Mouse (Mus musculus) v-Abl transformed pro-B cells (cell line): ENCODE results near the gene Mat1a.

ENCODE experiments used
- in situ Hi-C, 2 experiments: fragments of 400-800 bp; cut with MboI; formaldehyde crosslinking; loops; one replicate each; pipeline ENCODE4 v1.15.1; 2025; ENCODE audit not compliant: unreplicated experiment in 2 of 2

Gene Mat1a

DNA sequence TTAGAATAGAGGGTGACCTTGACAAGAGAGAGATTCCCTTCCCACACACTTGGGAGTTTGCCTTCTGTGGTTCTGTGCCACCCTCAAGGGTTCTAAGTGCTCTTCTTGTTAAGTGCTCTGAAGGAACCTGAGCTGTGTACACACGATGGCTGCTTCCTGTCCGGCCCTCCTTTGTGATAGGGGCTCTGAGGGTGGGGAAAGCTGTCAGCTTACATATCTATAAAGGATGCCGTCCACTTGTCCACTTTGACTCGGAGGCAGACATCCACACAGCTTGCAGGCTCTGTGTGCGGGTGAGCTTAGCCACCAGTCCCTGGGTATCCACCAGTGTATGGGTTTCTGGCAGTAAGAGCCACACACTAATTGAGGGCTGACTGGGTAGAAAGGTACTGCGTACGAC is 26.7 kb downstream of the Mat1a start, which contains the start of gene Sftpa1:
Gene Sftpa1, plus strand, starts transcription at position 243 of the 400 bp plus-strand sequence.
- in situ Hi-C loops: no loop called here

DNA sequence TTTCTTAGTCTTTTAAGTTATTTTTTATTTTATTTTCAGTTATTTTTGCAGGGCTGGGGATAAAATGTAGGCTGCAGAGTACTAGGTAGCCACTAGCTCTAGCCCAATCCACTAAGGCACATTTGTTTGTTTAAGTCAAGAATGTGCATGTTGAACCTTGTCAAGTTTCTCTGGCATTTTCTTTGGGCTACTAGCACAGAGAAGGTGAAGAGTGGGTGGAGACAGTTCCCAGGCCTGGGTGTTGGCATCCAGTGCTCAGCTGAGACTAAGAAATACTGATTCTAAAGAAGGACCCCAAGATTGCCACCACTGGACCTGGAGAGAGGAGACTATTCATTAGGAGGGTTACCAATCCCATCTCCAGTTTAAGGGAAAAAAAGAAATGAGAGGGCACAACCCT is 32.2 kb downstream of the Mat1a start:
- in situ Hi-C loops: no loop called here

DNA sequence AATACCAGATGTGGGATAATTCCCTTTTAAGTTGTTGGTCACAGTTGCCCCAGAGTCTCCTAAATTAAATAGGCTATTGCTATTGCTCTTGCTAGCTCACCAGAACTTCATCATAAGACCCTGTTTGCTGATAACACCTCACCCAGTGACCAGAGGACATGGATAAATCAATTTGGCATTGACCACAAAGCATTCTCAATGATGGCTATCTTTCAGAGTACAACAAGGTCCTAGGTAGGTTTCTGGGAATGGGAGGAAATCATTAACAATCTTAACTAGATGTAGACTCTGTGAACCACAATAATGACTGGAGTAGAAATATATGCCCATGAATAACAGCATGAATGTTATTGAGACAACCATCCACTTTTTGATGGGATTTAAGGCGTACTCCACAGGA is 35.9 kb downstream of the Mat1a start:
- in situ Hi-C loops: no loop called here

DNA sequence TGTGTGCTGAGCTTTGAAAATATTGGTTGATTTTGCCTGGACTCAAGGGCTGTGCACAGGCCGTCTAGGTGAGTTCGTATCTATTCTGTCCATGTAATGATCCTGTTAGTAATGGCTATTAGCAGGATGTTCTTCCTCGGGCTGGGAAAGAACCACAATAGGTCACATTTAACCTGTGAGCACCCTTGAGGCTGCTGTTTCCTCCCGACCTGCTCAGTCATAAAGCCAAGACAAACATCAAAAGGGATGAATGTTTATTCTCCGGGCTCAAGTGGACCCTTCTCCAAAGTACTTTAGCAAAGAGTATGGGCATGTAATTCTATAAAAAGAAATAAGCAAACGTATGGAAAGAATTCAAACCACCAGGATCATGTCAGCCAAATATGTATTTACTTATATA is 41.2 kb downstream of the Mat1a start:
- in situ Hi-C loops: no loop called here

DNA sequence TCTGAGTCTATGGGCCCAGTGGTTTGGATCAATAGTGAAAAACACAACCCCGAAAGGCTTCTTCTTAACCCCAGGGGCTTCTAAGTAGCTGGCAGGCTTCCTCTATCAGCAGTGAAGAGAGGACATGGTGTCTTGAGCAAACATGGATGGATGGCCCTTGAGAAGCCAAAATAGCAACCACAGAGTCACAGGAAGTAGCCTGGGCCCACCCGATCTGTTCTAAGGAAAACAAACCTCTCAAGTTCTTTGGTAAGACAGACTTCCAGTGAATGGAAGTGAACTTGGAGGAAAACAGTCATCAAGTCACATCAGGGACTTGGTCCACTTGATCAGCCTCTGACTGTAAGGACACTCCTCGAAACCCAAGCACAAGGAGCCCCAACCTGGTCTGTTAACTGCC is 42.1 kb downstream of the Mat1a start:
- in situ Hi-C loops: no loop called here

DNA sequence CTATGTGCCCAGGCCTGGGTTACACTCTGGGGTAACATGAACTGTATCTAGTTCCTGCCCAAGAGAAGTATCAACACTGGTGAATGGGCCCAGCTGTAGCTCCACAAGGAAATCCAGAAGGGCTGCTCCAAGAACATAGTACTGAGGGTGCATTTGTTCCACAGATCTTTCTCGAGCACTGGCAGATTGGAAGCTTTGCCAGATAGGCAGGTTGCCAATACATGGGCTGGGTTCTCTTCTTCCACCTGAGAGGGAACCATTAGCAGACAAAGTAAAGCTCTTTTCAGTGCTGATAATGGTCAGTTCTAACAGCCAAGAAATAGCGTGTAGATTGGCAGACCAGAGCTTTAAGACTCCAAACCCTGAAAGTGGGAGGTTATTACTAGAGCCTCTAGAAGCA is 42.5 kb downstream of the Mat1a start:
- in situ Hi-C loops: no loop called here

DNA sequence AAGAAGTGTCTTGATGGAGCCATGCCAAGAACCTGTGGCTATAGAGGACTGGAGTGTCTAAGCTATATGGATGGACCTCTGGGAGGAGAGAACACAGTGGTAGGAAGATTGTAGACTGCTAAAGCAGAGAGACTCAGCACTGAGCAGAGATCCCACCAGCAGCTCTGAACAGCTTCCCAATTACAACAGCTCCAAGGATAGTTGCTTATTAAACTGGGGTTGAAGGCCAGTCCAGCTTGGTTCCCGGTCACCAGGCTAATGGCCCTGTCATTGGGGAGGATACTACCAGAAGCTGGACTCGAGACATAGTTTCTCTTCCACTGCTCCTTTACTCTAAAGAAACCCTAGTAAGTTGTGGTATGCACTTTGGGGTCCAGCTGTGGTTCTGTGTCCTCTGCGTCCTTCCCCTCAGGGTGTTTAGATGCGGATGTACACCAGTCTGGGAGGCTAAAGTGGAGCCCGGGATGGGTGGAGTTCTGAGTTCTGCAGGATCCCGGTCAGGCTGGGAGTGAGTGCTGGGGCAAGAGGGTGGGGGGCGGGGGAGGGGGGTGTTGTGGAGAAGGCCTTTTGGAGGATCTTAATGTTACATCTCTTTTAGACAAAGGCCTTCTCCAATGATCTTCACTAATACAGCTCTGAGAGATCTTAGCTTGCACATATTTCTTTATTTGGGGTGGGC is 46.5 kb downstream of the Mat1a start, which contains the start of gene Mbl1:
Gene Mbl1, plus strand, starts transcription at position 239 of the 679 bp plus-strand sequence.
- in situ Hi-C loops: no loop called here

DNA sequence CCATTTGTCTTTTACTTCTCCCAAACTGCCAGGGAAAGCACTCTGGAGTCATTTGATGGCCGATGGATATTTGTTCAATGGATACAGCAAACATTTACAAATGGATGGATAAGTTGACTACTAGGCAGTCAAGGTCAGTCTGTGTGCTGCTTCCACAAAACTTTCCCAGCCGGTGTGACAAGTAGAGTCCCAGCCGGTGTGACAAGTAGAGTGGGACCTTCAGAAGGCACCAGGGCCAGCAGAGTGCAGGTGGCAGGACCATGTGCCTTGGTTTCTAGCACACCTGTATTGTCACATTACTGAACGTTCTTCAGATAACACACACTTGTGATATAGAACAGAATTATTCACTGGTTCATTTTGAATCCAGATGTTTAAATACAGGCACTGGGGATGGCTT is 55.2 kb downstream of the Mat1a start:
- in situ Hi-C loops: loop anchor here in 1 of 2 experiments (5.0 kb wide), 1 partner anchor 113 kb away; no protein-coding TSS in a partner anchor

DNA sequence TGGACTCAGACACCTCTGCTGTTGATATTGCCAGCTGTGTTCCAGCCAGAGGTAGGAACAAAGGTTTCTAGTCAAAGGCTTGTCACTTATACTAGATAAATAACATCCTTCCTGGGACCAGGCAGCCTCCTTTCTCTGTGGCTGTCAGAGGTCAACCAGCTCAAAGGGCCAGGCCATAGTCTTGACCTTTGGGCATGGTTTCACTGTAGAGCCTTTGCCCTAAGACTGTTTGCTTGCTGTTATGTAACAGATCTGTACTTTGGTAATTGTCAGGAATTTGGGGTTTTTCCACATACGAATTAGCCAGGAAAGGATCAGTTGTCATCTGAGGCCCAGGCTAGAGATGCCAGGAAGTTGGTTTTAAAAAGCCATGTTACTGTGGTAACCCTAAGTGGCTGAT is 55.9 kb downstream of the Mat1a start:
- in situ Hi-C loops: loop anchor here in 1 of 2 experiments (5.0 kb wide), 1 partner anchor 113 kb away; no protein-coding TSS in a partner anchor

DNA sequence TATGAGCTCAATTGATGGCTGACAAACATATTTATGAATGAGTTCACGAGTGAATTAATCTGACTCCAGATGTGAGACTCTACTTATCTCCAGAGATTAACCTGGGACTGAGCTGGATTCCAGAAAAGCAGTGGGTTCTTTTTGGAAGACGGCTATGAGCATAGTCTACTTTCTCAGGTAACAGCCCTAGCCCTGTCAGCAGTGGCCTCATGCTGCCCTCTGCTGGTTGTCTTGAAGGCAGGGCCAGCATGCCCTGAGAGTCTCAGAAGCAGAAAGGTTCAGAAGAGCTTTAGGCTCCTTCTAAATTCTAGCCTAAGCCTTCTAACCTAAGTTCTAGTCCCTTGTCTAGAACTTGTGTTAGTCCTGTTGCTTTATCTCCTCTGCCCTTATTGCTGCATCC is 57.8 kb downstream of the Mat1a start:
- in situ Hi-C loops: loop anchor here in 1 of 2 experiments (5.0 kb wide), 1 partner anchor 115 kb away; no protein-coding TSS in a partner anchor

DNA sequence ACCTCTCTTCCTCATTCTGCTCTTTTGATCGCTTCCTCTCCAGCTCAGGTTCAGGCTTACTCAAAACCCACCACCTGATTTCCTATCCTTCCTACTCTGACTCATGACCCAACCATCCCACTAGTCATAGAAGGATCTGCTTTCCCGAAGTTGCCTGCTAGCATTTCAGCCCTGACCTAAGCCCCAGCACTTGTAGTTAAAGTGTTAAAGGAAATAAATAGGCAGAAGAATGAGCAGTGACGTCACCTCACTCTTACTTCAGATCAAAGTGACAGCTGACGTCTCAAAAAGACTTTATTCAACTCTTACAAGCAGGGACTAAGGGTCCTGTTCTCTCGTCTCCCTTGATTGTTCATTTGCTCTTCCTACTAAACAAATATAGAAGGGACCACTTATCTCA is 62.4 kb downstream of the Mat1a start:
- in situ Hi-C loops: no loop called here

DNA sequence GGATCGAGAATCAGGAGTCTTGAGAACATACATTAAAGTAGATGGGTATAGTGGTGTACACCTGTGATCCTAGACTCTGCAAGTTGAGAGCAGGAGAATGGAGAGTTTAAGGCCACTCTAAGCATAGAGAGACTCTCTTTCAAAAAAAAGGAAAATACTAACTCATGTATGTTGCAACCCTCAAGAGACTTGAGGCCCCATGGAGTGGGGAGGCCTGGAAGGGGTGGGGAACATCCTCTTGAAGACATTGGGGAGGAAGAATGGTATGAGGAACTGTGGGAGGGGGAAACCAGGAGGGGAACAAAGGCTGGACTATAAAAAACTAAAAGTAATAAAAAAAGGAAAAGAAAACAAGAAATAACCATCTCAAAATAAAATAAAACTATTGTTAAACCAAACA is 63.7 kb downstream of the Mat1a start:
- in situ Hi-C loops: no loop called here

DNA sequence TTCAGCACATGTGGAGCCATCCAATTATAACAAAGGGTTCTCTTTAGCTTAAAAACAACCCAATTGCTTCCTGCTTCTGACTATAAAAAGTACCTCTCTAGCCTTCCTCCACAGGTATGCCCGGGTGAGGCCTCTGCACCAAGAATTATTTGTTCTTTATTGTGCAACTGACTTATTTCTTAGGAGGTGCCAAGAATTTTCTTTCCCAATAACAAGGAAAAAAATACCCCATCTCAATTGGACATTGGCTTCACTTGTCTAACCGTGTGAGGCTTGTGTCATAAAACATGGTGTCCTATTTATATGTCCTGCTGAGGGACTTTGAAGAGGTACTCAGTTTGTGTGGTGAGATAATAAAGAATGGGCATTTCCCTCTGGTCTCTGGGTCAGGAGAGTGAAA is 65.7 kb downstream of the Mat1a start:
- in situ Hi-C loops: no loop called here
